Mouse (Mus musculus): ENCODE results near the gene Zfp981.
"Not testable (repeated sequence)": the region's sequence is repeated elsewhere in the genome, so short reads cannot be mapped to it uniquely, and the experiment has no call there.

DNA sequence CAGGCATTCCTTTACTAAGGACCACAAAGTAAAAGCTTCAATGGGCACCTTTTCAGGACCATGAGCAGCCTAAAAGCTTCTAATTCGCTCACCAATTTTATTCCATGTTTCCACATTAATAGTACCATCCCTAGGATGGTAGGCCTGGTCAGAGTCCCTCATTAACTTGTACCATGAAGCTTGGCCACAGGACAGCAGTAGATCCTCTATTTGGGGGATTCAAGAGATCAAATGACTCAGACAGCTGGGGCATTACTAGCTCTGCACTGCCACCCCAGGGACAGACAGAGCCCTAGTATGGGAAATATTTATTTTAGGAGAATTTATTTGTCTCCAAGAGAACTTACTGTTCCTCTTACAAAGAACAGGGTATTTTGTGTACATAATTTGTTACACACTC is 27.6 kb upstream of the Zfp981 start:
- not testable (repeated sequence) for TF ChIP-seq CTCF, EP300 (IDR thresholded peaks at IDR 0.05; ENCODE audit: low read depth)

All from heart, postnatal 0 days (tissue).